Mouse (Mus musculus): ENCODE data around the gene Nr1i3.

DNA sequence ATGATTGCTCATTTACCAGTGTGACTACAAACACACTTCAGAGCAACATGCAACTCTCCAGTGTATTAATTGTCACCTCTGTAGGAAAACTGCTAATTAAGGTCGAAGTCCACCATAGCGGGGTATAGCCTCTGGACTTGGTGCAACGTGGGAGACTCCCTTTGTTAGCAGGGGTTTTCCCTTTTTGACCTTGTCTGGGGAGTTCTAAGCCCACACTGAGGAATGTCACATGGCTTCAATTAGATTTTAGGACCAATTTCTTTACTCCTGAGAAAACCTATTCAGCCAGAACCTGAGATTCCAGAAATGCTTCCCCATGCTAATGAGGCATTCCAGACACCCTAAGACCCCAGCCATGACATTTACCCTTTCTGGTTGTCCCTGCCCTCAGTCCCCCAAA lies 16.4 kb downstream of the Nr1i3 start:
- TF ChIP-seq POLR2A (IDR thresholded peaks at IDR 0.05; ENCODE audit: low read depth, low read length) (no peak), CTCF (IDR thresholded peaks at IDR 0.05; ENCODE audit: borderline replicate concordance, insufficient read depth, low read length) (no peak)

All from embryonic fibroblast, embryonic 13.5 days (primary cell).